Mouse (Mus musculus): ENCODE measurements at regions not wholly inside any gene's neighbourhood (a gene's known extent, or its start where the extent isn't known, plus 50 kb on each side); places are given as distances from the start of the nearest gene placed in this dataset.
"Not testable (repeated sequence)": the region's sequence is repeated elsewhere in the genome, so short reads cannot be mapped to it uniquely, and the experiment has no call there.

GRCm38 (mm10) chr12:69489686-69490085 is 93.1 kb downstream of the Vcpkmt start:
- no peak for DNase-seq (ENCODE audit: extremely low read depth, insufficient read length, low spot score)

GRCm38 (mm10) chr12:69486903-69487302 is 95.9 kb downstream of the Vcpkmt start:
- DNase-seq (ENCODE audit: extremely low read depth, insufficient read length, low spot score) = no peak

GRCm38 (mm10) chr12:69485652-69486651 is 96.9 kb downstream of the Vcpkmt start:
- DNase-seq (ENCODE audit: extremely low read depth, insufficient read length, low spot score) = no peak

- DNase-seq (ENCODE audit: extremely low read depth, insufficient read length, low spot score) = no peak
These were observed 101.4 kb downstream of the Vcpkmt start for GRCm38 (mm10) chr12:69481420-69481819.

- peak; percentile 58 for DNase-seq (ENCODE audit: extremely low read depth, insufficient read length, low spot score)
These were observed 104.4 kb upstream of the Gm9887 start for GRCm38 (mm10) chr12:69476631-69477091.

GRCm38 (mm10) chr12:69476131-69476530 is 103.9 kb upstream of the Gm9887 start:
- peak; percentile 57 for DNase-seq (ENCODE audit: extremely low read depth, insufficient read length, low spot score)

- DNase-seq (ENCODE audit: extremely low read depth, insufficient read length, low spot score) = peak; percentile 75
These were observed 102.8 kb upstream of the Gm9887 start for GRCm38 (mm10) chr12:69474916-69475661.

GRCm38 (mm10) chr12:69474141-69474915 is 102.1 kb upstream of the Gm9887 start:
- DNase-seq (ENCODE audit: extremely low read depth, insufficient read length, low spot score) = peak; percentile 54

- no peak for DNase-seq (ENCODE audit: extremely low read depth, insufficient read length, low spot score)
These were observed 101.3 kb upstream of the Gm9887 start for GRCm38 (mm10) chr12:69473379-69474057.

- DNase-seq (ENCODE audit: extremely low read depth, insufficient read length, low spot score) = no peak
These were observed 100.7 kb upstream of the Gm9887 start for GRCm38 (mm10) chr12:69472912-69473311.

GRCm38 (mm10) chr12:69471876-69472275 is 99.6 kb upstream of the Gm9887 start:
- no peak for DNase-seq (ENCODE audit: extremely low read depth, insufficient read length, low spot score)

GRCm38 (mm10) chr12:69469004-69469403 is 96.7 kb upstream of the Gm9887 start:
- no peak for DNase-seq (ENCODE audit: extremely low read depth, insufficient read length, low spot score)

- DNase-seq (ENCODE audit: extremely low read depth, insufficient read length, low spot score) = no peak
These were observed 95.1 kb upstream of the Gm9887 start for GRCm38 (mm10) chr12:69467363-69467762.

GRCm38 (mm10) chr12:69464906-69465305 is 92.6 kb upstream of the Gm9887 start:
- DNase-seq (ENCODE audit: extremely low read depth, insufficient read length, low spot score) = no peak

- not testable (repeated sequence) for DNase-seq (ENCODE audit: extremely low read depth, insufficient read length, low spot score)
These were observed 91.1 kb upstream of the Gm9887 start for GRCm38 (mm10) chr12:69463327-69463726.

- peak; percentile 84 for DNase-seq (ENCODE audit: extremely low read depth, insufficient read length, low spot score)
These were observed 89.9 kb upstream of the Gm9887 start for GRCm38 (mm10) chr12:69461888-69462840.

GRCm38 (mm10) chr12:69460552-69461079 is 88.4 kb upstream of the Gm9887 start:
- DNase-seq (ENCODE audit: extremely low read depth, insufficient read length, low spot score) = no peak

- DNase-seq (ENCODE audit: extremely low read depth, insufficient read length, low spot score) = peak; percentile 58
These were observed 86.0 kb upstream of the Gm9887 start for GRCm38 (mm10) chr12:69458170-69458841.

All from 3134 (cell line).